Mouse (Mus musculus) cerebellum, adult 18-20 months (tissue): ENCODE results near the gene Eef1a2.
"Not testable (repeated sequence)": the region's sequence is repeated elsewhere in the genome, so short reads cannot be mapped to it uniquely, and the experiment has no call there.

ENCODE experiments used
- DNase-seq, 2 experiments: peaks; one replicate each; pipeline ENCODE4 v3.0.0; 2021

Gene Eef1a2

GRCm38 (mm10) chr2:181156248-181157121 lies at the start of gene Eef1a2:
TSS of gene Eef1a2 (minus strand) at chr2:181157014.
- DNase-seq = peak; percentile 90 to 92

- DNase-seq = no peak
Measured at GRCm38 (mm10) chr2:181206118-181206517, 49.3 kb upstream of the Eef1a2 start.

GRCm38 (mm10) chr2:181205678-181206077 lies 48.9 kb upstream of the Eef1a2 start:
- no peak for DNase-seq

GRCm38 (mm10) chr2:181202886-181203285 lies 46.1 kb upstream of the Eef1a2 start:
- no peak for DNase-seq

- no peak for DNase-seq
Measured at GRCm38 (mm10) chr2:181202422-181202821, 45.6 kb upstream of the Eef1a2 start, which contains the start of gene Ptk6. TSS of gene Ptk6 (minus strand) at chr2:181202789.

- DNase-seq = no peak
Measured at GRCm38 (mm10) chr2:181201606-181202005, 44.8 kb upstream of the Eef1a2 start.

- DNase-seq = no peak
Measured at GRCm38 (mm10) chr2:181196628-181197300, 40.0 kb upstream of the Eef1a2 start.

- no peak for DNase-seq
Measured at GRCm38 (mm10) chr2:181193044-181193443, 36.2 kb upstream of the Eef1a2 start.

GRCm38 (mm10) chr2:181191936-181192335 lies 35.1 kb upstream of the Eef1a2 start:
- DNase-seq = no peak

GRCm38 (mm10) chr2:181191385-181191784 lies 34.6 kb upstream of the Eef1a2 start:
- not testable (repeated sequence) for DNase-seq

GRCm38 (mm10) chr2:181189321-181189720 lies 32.5 kb upstream of the Eef1a2 start:
- DNase-seq = no peak

- DNase-seq = no peak
Measured at GRCm38 (mm10) chr2:181188681-181189080, 31.9 kb upstream of the Eef1a2 start.

- peak; percentile 87 to 88 for DNase-seq
Measured at GRCm38 (mm10) chr2:181187121-181188000, 30.5 kb upstream of the Eef1a2 start, which contains the start of gene Ppdpf. TSS of gene Ppdpf (plus strand) at chr2:181187247.

GRCm38 (mm10) chr2:181186635-181187034 lies 29.8 kb upstream of the Eef1a2 start:
- peak; percentile 91 to 92 for DNase-seq

- DNase-seq = no peak
Measured at GRCm38 (mm10) chr2:181180898-181181297, 24.1 kb upstream of the Eef1a2 start.

GRCm38 (mm10) chr2:181178471-181178870 lies 21.7 kb upstream of the Eef1a2 start:
- DNase-seq = no peak

- DNase-seq = no peak
Measured at GRCm38 (mm10) chr2:181178015-181178414, 21.2 kb upstream of the Eef1a2 start.

- DNase-seq = no peak
Measured at GRCm38 (mm10) chr2:181174646-181175045, 17.8 kb upstream of the Eef1a2 start.

- DNase-seq = no peak
Measured at GRCm38 (mm10) chr2:181166469-181166868, 9.7 kb upstream of the Eef1a2 start.

- peak in 1 of 2 experiments; percentile 31 for DNase-seq
Measured at GRCm38 (mm10) chr2:181160821-181161220, 4.0 kb upstream of the Eef1a2 start.

GRCm38 (mm10) chr2:181159771-181160170 lies 3.0 kb upstream of the Eef1a2 start:
- peak; percentile 69 to 75 for DNase-seq

- DNase-seq = peak; percentile 86 to 94
Measured at GRCm38 (mm10) chr2:181159091-181159514, 2.3 kb upstream of the Eef1a2 start.

- peak in 1 of 2 experiments; percentile 41 for DNase-seq
Measured at GRCm38 (mm10) chr2:181158471-181158870, 1.7 kb upstream of the Eef1a2 start.
